Mouse (Mus musculus): ENCODE results near the gene Tspan3. TPM values are rescaled to one million over a fixed set of nuclear protein-coding genes. Genes with fewer than 3 reads are reported as not detected.

Tspan3 gene
- total RNA-seq, 1 experiment from 2014 or later: 9.5 TPM

- peak; percentile 84 for ATAC-seq (replicated peaks; ENCODE audit: insufficient number of reproducible peaks, low FRiP score, low TSS enrichment, poor library complexity, severe bottlenecking)
Observed at GRCm38 (mm10) chr9:56160341-56161141, 4.7 kb downstream of the Tspan3 start.

DNA sequence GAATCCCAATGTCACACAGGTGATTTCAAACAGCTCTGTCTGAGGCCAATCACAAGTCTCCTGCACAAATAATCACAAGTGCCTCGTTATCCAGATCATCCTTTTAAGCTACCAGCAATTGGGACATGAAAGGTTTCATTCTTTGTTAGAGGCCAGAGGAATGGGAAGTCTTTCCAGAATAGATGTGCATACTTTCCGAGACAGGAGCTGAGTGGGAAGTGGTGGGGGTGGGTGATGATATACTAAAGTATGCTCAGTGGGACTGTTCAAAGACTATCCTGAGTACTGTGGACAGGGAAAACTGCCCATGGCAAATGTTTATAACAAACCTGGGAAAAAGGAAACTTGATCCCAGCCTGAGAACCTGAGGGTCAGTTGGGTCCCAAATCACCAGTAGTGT lies 5.8 kb downstream of the Tspan3 start:
- ATAC-seq (replicated peaks; ENCODE audit: insufficient number of reproducible peaks, low FRiP score, low TSS enrichment, poor library complexity, severe bottlenecking): no peak

DNA sequence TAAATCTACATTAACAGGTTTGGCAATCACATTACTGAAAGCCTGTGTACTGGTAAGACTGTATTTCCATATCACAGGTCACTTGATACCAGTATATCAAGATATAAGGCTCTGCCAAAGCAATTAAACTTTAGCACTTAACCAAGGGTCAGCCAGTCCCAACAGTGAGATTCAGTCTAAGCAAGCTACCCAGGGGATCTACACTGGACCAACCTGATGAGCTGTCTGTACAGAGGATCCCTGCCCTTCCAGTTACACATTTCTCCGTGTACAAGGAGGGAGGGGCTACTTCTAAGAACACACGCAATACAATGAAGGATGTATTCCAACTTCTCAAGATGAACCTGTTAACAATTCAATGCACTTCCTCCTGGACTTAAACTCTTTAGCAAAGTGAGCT lies 7.2 kb downstream of the Tspan3 start:
- ATAC-seq (replicated peaks; ENCODE audit: insufficient number of reproducible peaks, low FRiP score, low TSS enrichment, poor library complexity, severe bottlenecking): no peak

GRCm38 (mm10) chr9:56154572-56154971 lies 10.7 kb downstream of the Tspan3 start:
- no peak for ATAC-seq (replicated peaks; ENCODE audit: insufficient number of reproducible peaks, low FRiP score, low TSS enrichment, poor library complexity, severe bottlenecking)

DNA sequence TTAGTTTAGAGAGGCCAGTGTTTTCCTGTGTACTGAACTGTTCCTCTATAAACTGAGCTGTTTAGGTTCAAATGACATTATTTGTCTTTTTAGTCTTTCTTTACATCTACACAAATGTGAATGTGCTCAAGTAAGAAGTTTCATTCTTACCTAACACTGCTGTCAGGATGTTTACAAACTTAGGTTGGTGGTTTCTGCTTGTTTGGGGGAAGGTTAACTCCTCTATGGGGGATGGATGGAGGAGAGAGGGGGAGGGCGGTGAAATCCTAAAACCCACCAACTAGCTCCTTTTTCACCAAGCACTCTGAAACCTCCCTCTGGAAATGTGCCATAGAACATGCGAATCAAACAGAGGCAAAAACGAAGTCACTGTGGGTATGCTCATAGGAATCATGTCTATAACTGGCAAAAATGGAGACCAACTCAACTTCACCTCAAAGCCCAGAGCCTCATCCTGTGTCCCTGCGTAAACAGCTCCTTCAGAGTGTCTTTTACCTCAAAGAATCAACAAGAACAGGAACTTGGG lies 12.7 kb downstream of the Tspan3 start:
- ATAC-seq (replicated peaks; ENCODE audit: insufficient number of reproducible peaks, low FRiP score, low TSS enrichment, poor library complexity, severe bottlenecking): no peak

DNA sequence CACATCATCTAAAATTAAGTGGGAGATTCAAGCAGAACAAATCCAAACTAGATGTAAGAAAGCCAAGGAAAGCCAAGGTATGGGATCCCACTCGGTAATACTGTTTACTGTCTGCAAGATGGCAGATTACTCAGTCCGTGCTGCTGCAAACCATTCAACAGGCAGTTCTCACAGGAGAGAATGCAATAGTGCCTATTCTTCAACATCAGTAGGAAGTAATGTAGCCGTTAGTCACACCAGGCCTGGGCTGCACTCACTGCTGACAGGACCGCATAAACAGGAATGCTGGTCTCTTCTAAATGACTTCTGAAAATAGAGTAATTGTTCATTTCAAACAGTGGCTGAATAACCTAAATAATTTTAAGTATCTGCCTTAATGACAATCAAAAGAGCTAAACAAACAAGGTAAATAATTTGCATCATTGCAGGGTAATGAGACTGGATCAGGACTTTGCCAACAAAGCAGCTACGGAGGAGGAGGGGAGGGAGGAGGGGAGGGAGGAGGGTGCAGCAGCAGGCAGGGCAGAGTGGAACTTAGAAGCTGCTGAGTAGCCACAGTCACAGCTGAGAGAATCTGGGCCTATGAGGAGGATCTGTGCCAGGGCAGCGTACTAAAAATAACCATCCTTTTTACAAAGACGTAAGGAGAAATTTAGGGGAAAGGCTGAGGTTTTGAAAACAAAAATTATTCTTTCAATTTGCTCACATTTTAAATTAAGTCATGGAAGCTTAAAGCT lies 13.4 kb downstream of the Tspan3 start:
- ATAC-seq (replicated peaks; ENCODE audit: insufficient number of reproducible peaks, low FRiP score, low TSS enrichment, poor library complexity, severe bottlenecking): no peak

GRCm38 (mm10) chr9:56146326-56146923 lies 18.9 kb downstream of the Tspan3 start:
- ATAC-seq (replicated peaks; ENCODE audit: insufficient number of reproducible peaks, low FRiP score, low TSS enrichment, poor library complexity, severe bottlenecking): no peak

DNA sequence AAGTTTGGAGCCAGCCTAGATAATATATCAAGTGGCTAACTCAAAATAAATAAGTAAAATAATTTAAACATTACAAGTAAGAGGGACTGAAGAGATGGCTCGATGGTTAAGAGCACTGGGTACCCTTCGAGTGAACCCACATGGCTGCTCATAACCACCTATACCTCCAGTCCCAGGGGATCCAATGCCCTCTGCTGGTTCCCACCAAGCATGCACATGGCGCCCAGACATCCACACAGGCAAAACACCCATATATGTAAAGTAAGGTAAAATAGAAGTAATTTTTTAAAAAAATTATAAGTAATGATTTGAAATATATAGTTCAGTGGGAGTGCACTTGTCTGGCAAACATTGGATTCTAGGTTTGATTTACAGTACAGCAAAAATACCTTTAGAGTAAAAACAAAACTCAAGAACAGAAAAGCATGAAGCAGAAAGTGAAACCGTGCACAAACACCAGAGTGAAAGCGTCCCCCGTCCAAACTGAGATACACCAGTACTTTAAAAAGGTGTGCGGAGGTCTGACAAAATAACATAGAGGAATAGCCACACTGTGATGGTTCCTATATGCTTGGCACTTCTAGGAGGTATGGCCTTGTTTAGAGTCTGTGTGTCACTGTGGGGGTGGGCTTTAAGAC lies 20.8 kb downstream of the Tspan3 start:
- ATAC-seq (replicated peaks; ENCODE audit: insufficient number of reproducible peaks, low FRiP score, low TSS enrichment, poor library complexity, severe bottlenecking): no peak

DNA sequence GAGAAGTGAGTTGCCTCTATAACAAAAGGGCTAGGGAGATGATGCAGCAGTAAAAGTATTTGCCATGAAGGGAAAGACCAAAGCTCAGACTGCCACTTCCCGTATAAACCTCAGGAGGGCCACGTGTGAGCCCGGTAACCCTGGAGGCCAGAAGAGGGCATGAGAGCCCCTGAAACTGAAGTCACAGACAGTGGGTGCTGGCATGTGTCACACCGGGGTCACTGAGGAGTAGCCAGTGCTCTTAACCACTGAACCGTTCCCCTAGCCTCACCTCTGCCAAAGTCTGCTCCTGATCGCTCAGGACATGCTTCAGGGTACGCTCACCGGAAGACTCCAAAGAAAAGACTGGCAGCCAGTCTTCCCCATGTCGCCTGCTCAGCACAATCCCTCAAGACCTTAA lies 23.5 kb downstream of the Tspan3 start:
- no peak for ATAC-seq (replicated peaks; ENCODE audit: insufficient number of reproducible peaks, low FRiP score, low TSS enrichment, poor library complexity, severe bottlenecking)

GRCm38 (mm10) chr9:56135590-56136197 lies 29.6 kb downstream of the Tspan3 start:
- ATAC-seq (replicated peaks; ENCODE audit: insufficient number of reproducible peaks, low FRiP score, low TSS enrichment, poor library complexity, severe bottlenecking): no peak

- ATAC-seq (replicated peaks; ENCODE audit: insufficient number of reproducible peaks, low FRiP score, low TSS enrichment, poor library complexity, severe bottlenecking): no peak
Observed at GRCm38 (mm10) chr9:56134614-56135013, 30.7 kb downstream of the Tspan3 start.

DNA sequence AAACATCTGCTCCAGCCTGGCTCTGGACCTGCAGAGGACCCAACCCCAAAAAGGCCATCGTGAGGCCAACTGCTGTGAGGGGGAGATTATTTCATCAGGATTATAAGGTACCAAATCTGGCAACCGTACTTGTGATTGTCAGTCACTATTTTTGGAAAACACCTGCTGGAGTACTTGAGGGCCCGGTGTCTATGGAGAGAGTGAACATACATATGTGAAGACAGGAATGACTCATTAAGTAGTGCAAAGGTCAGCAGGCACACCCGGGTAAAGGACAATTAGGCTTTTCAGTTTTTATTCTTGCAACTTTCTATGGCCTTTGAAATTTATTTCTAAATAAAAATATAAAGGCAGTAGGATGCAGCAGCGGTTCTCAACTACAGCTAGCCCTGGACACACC lies 31.3 kb downstream of the Tspan3 start:
- no peak for ATAC-seq (replicated peaks; ENCODE audit: insufficient number of reproducible peaks, low FRiP score, low TSS enrichment, poor library complexity, severe bottlenecking)

DNA sequence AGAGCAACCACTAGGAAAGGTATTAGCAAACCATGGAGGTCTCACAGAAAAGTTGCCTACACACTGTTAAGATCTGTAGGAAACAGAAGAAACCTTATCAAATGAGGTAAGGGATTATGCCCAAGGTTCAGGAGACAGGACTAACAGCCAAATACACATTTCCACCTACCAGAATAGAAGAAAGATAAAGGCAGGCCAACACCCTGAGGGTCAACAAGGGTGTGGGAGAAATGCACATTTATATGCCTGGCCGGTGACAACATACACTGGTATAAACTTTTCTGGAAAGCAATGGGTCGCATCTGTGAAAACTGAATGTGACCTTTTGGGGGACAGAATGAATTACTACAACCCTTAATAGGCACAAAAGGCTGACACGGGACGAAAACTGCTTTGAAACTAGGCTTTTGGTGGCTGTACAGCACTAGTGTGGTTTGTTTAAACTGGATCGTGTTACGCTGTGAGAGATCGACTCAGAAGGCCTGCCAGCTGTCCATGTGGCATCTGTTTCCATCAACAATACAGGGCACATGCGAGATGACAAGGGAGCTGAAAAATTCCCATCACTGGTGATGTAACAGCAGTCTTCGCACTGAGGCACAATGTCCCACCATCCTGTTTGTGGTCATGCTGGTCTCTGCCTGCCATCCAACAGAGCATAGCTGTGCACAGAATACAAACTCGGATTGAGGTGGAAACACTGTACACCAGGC lies 33.3 kb downstream of the Tspan3 start:
- no peak for ATAC-seq (replicated peaks; ENCODE audit: insufficient number of reproducible peaks, low FRiP score, low TSS enrichment, poor library complexity, severe bottlenecking)

GRCm38 (mm10) chr9:56130536-56130935 lies 34.7 kb downstream of the Tspan3 start:
- ATAC-seq (replicated peaks; ENCODE audit: insufficient number of reproducible peaks, low FRiP score, low TSS enrichment, poor library complexity, severe bottlenecking): no peak

DNA sequence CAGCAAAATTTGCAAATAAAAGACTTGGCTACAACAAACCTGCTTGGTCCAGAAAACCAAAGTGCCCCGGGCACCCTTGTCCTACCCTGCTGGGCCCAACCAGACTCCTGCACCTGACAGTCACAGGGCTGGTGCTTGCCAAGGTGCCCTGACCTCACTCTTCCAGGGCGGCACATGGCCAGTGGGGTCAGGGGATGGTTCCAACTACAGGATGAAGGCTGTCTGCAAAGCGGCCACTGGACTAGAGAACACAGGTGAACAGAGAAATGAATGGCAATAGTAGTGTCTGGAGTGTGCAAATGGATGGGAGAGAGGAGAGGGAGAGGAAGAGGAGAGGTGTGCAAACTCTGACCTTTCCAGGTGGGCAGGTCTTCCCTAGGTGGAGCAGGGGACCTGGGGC lies 35.3 kb downstream of the Tspan3 start:
- ATAC-seq (replicated peaks; ENCODE audit: insufficient number of reproducible peaks, low FRiP score, low TSS enrichment, poor library complexity, severe bottlenecking): no peak

- no peak for ATAC-seq (replicated peaks; ENCODE audit: insufficient number of reproducible peaks, low FRiP score, low TSS enrichment, poor library complexity, severe bottlenecking)
Observed at GRCm38 (mm10) chr9:56128331-56128730, 36.9 kb downstream of the Tspan3 start.

DNA sequence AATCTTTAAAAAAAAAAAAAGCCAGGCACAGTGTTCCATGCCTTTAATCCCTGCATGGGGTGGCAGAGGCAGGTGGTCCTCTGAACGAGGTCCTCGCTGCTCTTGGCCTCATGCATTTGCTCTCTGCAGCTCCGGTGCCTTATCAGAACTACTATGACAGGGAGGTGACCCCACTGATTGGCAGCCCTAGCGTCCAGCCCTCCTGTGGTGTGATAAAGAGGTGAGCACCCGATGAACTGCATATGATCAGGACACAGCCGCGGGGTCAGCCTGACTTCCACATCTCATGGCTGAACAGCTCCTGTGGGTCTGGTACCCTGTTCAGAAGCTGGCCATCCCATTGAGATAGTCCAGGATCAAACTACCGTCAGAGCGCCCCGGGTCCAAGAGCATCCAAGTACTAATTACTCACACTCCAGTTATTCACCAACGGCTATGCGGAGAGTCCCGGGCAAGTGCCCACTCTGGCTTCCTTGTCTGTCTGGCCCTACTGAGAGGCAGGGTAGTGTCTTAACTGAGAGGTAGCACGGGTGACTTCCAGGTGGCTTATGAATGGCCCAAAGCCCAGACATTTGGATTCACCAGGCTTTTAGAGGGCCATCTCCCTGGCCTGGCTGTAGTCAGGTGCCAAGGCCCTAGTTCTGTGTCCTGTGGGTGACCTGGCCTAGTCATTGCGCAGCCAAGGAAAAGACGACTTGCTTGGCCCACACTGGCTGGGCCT lies 38.7 kb downstream of the Tspan3 start:
- no peak for ATAC-seq (replicated peaks; ENCODE audit: insufficient number of reproducible peaks, low FRiP score, low TSS enrichment, poor library complexity, severe bottlenecking)

DNA sequence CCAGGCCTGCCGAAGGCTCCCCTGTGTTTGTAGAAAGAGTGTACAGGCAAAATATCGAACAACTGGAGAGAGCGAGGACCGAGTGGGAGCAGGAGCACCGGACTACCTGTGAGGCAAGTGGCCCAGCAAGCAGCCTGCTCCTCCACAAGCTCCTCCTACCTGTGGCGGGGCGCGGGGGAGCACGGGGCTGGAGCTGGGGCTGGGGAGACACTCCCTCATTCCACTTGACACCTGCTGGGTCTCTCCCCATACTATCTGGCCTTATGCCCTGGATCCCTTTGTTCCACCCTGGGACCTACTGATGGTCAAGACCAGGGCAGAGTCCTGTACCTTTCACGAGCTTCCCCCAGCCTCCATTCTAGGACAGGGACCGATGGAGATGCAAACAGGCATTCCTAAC lies 40.7 kb downstream of the Tspan3 start:
- ATAC-seq (replicated peaks; ENCODE audit: insufficient number of reproducible peaks, low FRiP score, low TSS enrichment, poor library complexity, severe bottlenecking): no peak

Data from monocyte, adult 5-6 weeks (primary cell).